8 mouse cellular contexts compared by ENCODE assay signal in the genomic region with DNA sequence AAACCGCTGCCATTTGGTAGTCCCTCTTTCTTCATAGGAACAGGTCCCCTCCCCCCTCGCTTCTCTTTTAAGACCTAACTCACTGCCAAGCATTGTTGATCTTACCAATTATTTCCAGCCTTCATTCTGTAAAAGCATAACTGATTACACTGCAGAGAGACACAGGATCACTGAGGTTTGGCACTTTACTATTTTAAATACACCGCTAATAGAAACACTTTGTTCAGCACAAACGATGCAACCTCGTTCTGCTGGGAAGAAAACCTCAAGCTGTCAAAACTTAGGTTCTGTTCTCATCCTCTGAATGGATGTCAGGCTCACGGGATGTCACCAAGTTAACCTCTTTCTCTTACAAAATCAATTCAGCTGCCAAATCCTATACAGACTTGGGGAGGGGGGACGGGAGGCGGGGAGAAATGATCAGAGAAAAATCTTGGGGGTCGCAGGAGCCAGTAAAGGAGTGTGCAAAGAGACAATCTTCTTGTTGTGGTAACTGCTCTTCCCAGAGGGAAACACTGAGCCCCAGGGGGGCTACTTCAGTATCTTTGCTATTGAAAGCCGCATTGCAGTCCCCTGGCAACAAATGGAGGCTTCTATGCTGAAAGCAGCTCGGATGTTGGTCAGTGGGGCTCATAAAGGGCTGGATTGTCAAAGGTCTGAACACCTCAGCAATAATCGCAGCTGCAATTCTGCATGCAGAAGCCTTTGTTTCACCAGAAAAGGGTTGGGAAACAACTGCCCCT. TPM values are rescaled to one million over a fixed set of nuclear protein-coding genes. Genes with fewer than 3 reads are reported as not detected.
DNase-seq lines count a peak whose midpoint lies in the region; ATAC-seq lines count a peak whose summit lies in the region.

No protein-coding gene starts in this region.

- peak overlapping the region; percentile 6; the same call in 1 of the 2 replicates for H3K4me3 ChIP-seq in lung, embryonic 16.5 days (ENCODE audit: low read length)
- 0 out of 2 replicates have a peak overlapping the region, but pooled peaks have one; percentile 9 for H3K4me3 ChIP-seq in limb, embryonic 11.5 days (ENCODE audit: low read depth, low read length)
- H3K4me3 ChIP-seq in stomach, embryonic 16.5 days (replicated peaks; ENCODE audit: low read length): peak overlapping the region; percentile 9; the same call in 1 of the 2 replicates

- H3K4me2 ChIP-seq in lung, embryonic 16.5 days (ENCODE audit: low read depth, low read length): peak overlapping the region; percentile 42
- peak overlapping the region; percentile 46 for H3K4me2 ChIP-seq in limb, embryonic 11.5 days (ENCODE audit: low read depth, severe bottlenecking)
- H3K4me2 ChIP-seq in stomach, embryonic 16.5 days (ENCODE audit: low read depth, low read length): peak overlapping the region; percentile 38

- no peaks in the 10 kb centered on the region for H3K36me3 ChIP-seq in lung, embryonic 16.5 days (ENCODE audit: control insufficient read depth, insufficient read depth, low read length)
- H3K36me3 ChIP-seq in limb, embryonic 11.5 days (ENCODE audit: control insufficient read depth, insufficient read depth, low read length): no peaks in the 10 kb centered on the region
- no peaks in the 10 kb centered on the region for H3K36me3 ChIP-seq in stomach, embryonic 16.5 days (ENCODE audit: control insufficient read depth, insufficient read depth, low read length)

- H3K9me3 ChIP-seq in lung, embryonic 16.5 days (ENCODE audit: control insufficient read depth, low read length): no peaks in the 10 kb centered on the region
- H3K9me3 ChIP-seq in limb, embryonic 11.5 days (ENCODE audit: control insufficient read depth, low read length): no peaks in the 10 kb centered on the region
- H3K9me3 ChIP-seq in stomach, embryonic 16.5 days (replicated peaks; ENCODE audit: control insufficient read depth, low read length): no peaks in the 10 kb centered on the region

- DNase-seq in cerebellum, adult 8-10 months: peak; percentile 1
- DNase-seq in cerebellum, adult 11 months: no peak
- DNase-seq in lung, adult 18-20 months: no peak
- DNase-seq in limb, embryonic 11.5 days (ENCODE audit: low spot score): peak; percentile 42
- no peak for DNase-seq in testis, postnatal 14 days (ENCODE audit: low spot score)
- DNase-seq in natural killer cell, adult 2 months (ENCODE audit: low spot score in 2 of 2): no peak

- no peaks in the 10 kb centered on the region for H3K4me1 ChIP-seq in lung, embryonic 16.5 days (replicated peaks; ENCODE audit: control insufficient read depth, insufficient read depth, low read length)
- H3K4me1 ChIP-seq in limb, embryonic 11.5 days (ENCODE audit: control insufficient read depth, insufficient read depth, low read length): no peaks in the 10 kb centered on the region
- H3K4me1 ChIP-seq in stomach, embryonic 16.5 days (ENCODE audit: control insufficient read depth, insufficient read depth, low read length): no peaks in the 10 kb centered on the region

- peaks cover 3% of the 10 kb centered on the region; the same call in 1 of the 2 replicates for H3K27me3 ChIP-seq in lung, embryonic 16.5 days (ENCODE audit: control insufficient read depth, insufficient read depth, low read depth, low read length)
- no peaks in the 10 kb centered on the region for H3K27me3 ChIP-seq in limb, embryonic 11.5 days (ENCODE audit: control insufficient read depth, insufficient read depth, low read length)
- H3K27me3 ChIP-seq in stomach, embryonic 16.5 days (ENCODE audit: control insufficient read depth, insufficient read depth, low read length): no peaks in the 10 kb centered on the region

- no peak overlapping the region for H3K27ac ChIP-seq in lung, embryonic 16.5 days (ENCODE audit: low read length)
- H3K27ac ChIP-seq in limb, embryonic 11.5 days (replicated peaks; ENCODE audit: low read depth, low read length): no peak overlapping the region
- no peak overlapping the region for H3K27ac ChIP-seq in stomach, embryonic 16.5 days (ENCODE audit: low read length)

- 8% methylated on average over 12 of the region's 12 CpGs for WGBS in lung, embryonic 16.5 days
- 10% methylated on average over 12 of the region's 12 CpGs for WGBS in limb, embryonic 11.5 days
- WGBS in stomach, embryonic 16.5 days: 10% methylated on average over 12 of the region's 12 CpGs

- ATAC-seq in lung, embryonic 16.5 days (ENCODE audit: low read depth): no peak
- no peak for ATAC-seq in limb, embryonic 11.5 days (ENCODE audit: insufficient number of reproducible peaks, low FRiP score, low TSS enrichment, low read depth)
- ATAC-seq in stomach, embryonic 16.5 days (ENCODE audit: insufficient read depth, low FRiP score): no peak

- no peak overlapping the region for H3K9ac ChIP-seq in lung, embryonic 16.5 days (ENCODE audit: low read length)
- peak overlapping the region; percentile 22; the same call in 1 of the 2 replicates for H3K9ac ChIP-seq in limb, embryonic 11.5 days (ENCODE audit: low read length)
- H3K9ac ChIP-seq in stomach, embryonic 16.5 days (ENCODE audit: low read length): peak overlapping the region; percentile 49; the same call in 1 of the 2 replicates

RNA-seq across cellular contexts. Expression of gene Zmynd11, which starts 30.9 kb away (rescaled TPM):
- polyA plus RNA-seq in lung, embryonic 16.5 days (2015; fragmentation: Nextera tagmentation; extraction: Ambion mirVana): 130 and 139 TPM in 2 replicates
- polyA plus RNA-seq in limb, embryonic 11.5 days (2014; fragmentation: Nextera tagmentation; extraction: Ambion mirVana): 102 and 123 TPM in 2 replicates
- 88.8 and 108 TPM in 2 replicates for polyA plus RNA-seq in stomach, embryonic 16.5 days (2015; fragmentation: Nextera tagmentation; extraction: Ambion mirVana)

Comparison
In these comparisons a context has a peak if more than half of its experiments do, and no peak if none do; other contexts are left out.
1. DNase-seq: peak in cerebellum, adult 8-10 months (single experiment) and limb, embryonic 11.5 days (single experiment); none in cerebellum, adult 11 months (single experiment), lung, adult 18-20 months (0 of 2), testis, postnatal 14 days (single experiment) and natural killer cell, adult 2 months (0 of 2).
2. Peak in every context shown above with its lines, with median percentiles within 50 percentile points of each other: H3K4me2 ChIP-seq and H3K4me3 ChIP-seq.